Mouse (Mus musculus) olfactory bulb, adult 2 months (tissue): ENCODE results near the gene Pik3cb.

Experiments used
- CTCF ChIP-seq: fragments of 200-500 bp; IDR thresholded peaks from 2 replicates; pipeline ENCODE4 v1.5.1; 2012; ENCODE audit warnings: low read depth, mild to moderate bottlenecking, low read length, moderate library complexity; ENCODE audit not compliant: insufficient read depth
- POLR2A ChIP-seq: fragments of 200-500 bp; IDR thresholded peaks from 2 replicates; pipeline ENCODE4 v1.6.1; 2012; ENCODE audit warnings: mild to moderate bottlenecking, low read depth, low read length, moderate library complexity; ENCODE audit not compliant: insufficient read depth

DNA sequence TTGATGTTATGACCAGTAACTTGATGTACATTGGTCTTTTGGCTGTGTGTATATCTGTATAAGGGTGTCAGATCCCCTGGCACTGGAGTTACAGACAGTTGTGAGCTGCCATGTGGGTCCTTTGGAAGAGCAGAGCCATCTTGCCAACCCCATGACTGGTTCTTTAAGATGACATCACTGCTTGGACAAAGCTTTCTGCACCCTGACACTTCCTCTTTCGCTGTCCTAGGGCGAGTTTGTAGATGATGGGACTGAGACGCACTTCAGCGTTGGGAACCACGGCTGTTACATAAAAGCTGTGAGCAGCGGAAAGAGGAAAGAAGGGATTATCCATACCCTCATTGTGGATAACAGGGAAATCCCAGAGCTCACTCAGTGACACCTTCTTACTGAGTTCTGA, 139.1 kb downstream of the Pik3cb start:
- TF ChIP-seq CTCF, result no peak
- TF ChIP-seq POLR2A, result no peak
